Mouse (Mus musculus): ENCODE data around the gene Pdzd2.

DNA sequence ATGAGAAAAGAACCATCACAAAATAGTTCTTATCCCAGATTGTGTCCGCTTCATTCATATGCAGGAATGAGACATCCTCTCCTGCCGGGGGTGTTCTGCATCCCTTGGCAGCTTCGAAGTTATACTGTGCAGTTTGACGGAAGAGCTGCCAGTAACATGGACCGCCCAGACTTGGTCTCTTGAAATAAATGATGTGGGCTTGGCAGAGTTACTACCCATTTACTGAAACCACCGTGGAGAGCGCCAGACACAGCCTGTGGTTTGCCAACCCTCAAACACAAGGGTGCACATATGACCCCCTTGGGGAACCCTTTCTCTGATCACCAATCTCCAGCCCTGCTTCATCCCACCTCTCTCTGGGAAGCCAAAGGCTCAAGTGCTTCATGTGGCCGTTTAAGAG lies 331.5 kb downstream of the Pdzd2 start:
- no peak for TF ChIP-seq CTCF (IDR thresholded peaks at IDR 0.05)
- no peak for TF ChIP-seq EP300 (IDR thresholded peaks at IDR 0.05)
